Mouse (Mus musculus): ENCODE measurements around the gene Bin2. TPM values are rescaled to one million over a fixed set of nuclear protein-coding genes. Genes with fewer than 3 reads are reported as not detected.
"Not testable (repeated sequence)": the region's sequence is repeated elsewhere in the genome, so short reads cannot be mapped to it uniquely, and the experiment has no call there.

The Bin2 gene
- polyA plus RNA-seq, 1 experiment = 4.5 TPM

DNA sequence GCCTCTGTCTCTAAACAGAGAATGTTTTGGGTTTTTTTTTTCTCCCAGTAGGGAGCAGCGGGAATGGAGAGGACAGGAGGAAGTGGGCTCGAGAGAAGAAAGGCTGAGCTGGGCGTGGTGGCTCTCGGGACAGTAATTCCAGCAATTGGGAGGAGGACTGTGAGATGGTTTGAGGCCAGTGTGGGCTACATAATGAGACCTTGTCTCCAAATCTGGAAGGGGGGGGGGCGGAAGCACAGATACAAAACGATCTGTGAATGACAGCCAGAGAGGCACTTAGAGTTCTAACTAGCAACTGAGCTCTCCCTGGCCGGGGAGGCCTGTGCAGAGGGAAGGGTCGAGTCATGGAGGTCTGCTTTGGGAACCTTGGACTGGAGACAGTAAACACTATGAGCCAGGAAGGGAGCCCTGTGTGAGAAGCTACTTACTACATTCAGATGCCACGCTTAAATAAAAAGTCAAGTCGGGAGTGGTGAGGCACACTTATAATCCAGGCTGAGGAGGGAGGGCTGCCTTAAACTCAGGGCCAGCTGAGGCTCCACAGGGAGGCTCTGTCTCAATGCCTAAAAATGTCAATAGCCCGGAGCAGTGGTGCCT is 41.5 kb downstream of the Bin2 start:
- DNase-seq (ENCODE audit: low read depth, low spot score) = no peak
- 13% methylated on average over 11 of the region's 11 CpGs for WGBS

DNA sequence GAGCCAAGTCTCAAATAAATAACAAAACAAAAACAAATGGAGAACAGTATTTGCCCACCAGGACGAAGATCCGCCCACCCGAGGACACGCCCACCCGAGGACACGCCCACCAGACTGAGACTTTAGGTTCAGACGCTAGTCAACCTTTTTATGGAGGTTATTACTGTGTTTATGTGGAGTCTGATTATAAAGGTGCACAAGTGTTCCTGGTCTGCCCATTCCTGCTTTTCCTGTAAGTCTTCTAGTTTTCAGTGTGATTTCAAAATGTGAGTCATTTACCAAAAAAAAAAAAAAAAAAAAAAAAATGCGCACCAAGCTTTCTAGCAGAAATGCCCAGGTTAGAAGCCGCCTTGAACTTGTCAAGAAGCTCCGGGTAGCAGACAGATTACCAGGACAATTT is 42.1 kb downstream of the Bin2 start:
- WGBS = 11% methylated on average over 10 of the region's 10 CpGs

DNA sequence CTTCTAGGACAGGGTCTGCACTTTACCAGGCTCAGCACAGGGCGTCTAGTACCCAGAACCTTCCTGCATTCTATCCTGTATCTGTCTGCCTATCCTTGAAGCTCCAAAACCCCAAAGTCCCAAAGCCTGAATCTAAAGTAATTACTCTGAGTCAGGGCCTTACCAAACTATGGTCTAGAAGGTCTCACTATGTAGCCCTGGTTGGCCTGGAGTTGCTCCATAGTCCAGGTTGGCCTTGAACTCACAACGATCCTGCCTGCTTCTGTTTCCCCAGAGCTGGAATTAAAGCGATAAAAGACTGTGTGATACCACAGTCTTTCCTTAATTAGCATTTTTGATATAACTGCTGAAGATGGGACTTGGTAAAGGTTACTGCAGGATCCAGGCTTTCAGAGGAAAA is 44.9 kb downstream of the Bin2 start:
- DNase-seq (ENCODE audit: low read depth, low spot score) = no peak
- WGBS = 93% methylated on average over 3 of the region's 3 CpGs

More for the DNA sequence above, 42.1 kb downstream of the Bin2 start:
- peak; percentile 68 for DNase-seq (ENCODE audit: low read depth, low spot score)

DNA sequence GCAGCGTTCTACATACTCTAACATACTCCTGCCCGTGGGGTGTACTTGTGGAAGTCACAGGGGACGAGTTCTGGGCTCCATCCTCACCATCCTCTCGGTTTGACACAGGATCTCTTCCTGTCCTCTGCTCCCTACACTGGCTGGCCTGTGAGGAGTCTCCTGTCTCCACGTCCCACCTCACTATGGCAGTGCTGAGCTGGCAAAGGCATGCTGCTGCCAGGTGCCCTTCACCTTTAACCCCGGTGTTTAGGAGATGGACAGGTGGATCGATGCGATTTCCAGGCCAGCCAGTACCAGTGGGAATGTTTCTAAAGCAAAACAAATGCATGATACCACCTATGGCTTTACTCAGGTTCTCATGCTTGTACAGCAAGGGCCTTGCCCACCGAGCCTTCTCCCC is 45.6 kb downstream of the Bin2 start:
- DNase-seq (ENCODE audit: low read depth, low spot score) = no peak
- WGBS = 89% methylated on average over 9 of the region's 9 CpGs

DNA sequence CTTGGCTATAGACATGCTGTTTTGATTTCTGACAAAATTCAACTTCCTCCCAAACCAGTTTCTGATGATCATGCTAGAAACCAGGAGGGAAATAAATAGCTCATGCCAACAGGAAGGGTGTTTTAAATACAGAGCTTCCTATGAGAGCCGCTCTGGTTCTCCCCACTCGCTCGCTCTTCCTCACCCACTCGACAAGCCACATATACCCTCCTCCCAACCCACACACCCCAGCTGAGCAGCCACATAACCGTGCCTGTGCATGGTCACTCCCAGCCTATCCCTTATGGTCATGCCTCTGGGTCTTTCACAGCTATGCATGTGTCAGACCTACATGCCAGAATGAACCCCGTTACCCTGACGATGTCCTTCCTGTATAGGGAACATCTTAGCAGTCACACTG is 47.2 kb downstream of the Bin2 start:
- DNase-seq (ENCODE audit: low read depth, low spot score) = no peak
- 75% methylated on average over 7 of the region's 7 CpGs for WGBS

DNA sequence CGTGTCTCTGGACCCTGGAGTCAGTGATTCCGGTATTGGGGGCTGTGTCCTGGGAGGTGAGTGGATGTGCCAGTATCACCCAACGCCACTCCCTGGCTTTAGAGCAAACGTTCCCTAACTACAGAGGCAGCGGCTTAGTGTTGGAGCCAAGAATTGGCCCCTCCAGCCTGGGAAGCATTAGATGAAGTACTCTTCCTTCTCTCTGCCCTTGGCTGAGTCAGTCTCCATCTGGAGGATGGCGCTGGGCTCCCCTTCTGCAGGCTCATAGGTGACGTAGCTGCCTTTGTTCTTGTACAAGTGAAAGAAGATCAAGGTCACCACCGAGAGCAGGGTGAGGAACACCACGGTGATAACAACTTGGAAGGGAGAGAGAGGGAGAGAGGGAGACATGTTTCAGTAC is 47.7 kb downstream of the Bin2 start:
- not testable (repeated sequence) for DNase-seq (ENCODE audit: low read depth, low spot score)
- 55% methylated on average over 9 of the region's 9 CpGs for whole genome bisulfite sequencing

DNA sequence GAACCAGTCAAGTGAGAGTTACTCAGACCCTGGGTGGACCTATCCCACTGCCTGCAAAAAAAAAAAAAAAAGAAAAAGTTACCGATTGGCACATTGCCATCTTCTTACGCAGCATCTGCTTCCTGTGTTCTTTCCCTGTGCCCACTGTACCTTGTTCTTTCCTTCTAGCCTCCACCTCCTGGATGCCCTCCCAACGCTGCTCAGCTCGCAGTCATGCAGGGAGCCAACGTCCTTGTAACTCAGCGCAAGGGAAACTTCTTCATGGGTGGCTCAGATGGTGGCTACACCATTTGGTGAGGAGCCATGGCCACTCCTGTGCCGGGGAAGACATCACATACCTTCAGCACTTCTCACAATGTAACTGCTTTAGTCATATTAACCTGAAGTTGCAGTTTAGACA is 50.2 kb downstream of the Bin2 start:
- DNase-seq (ENCODE audit: low read depth, low spot score) = no peak
- 47% methylated on average over 7 of the region's 7 CpGs for WGBS

DNA sequence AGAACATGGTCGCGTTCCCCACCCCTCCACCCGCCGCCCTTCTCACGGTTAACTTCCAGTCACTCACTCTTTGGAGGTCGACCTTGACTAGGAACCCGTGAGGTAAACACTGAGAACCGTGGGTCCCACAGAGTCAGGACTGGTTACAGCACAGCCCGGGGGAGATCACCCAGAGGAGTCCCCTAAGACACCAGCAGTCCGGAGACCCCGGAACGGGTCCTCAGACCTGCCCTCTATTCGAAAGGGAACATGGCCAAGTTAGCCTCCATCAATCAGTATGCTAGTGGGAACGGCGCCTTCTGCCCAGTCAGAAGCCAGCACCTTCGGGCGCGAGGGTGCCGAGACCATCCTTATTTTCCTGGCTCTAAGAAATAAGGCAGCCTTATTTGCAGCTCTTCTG is 53.1 kb downstream of the Bin2 start:
- WGBS = under 1% methylated on average over 19 of the region's 19 CpGs
- DNase-seq (ENCODE audit: low read depth, low spot score) = no peak

GRCm38 (mm10) chr15:100615825-100616220 is 53.5 kb downstream of the Bin2 start:
- WGBS = under 1% methylated on average over 43 of the region's 43 CpGs
- peak; percentile 62 for DNase-seq (ENCODE audit: low read depth, low spot score)

DNA sequence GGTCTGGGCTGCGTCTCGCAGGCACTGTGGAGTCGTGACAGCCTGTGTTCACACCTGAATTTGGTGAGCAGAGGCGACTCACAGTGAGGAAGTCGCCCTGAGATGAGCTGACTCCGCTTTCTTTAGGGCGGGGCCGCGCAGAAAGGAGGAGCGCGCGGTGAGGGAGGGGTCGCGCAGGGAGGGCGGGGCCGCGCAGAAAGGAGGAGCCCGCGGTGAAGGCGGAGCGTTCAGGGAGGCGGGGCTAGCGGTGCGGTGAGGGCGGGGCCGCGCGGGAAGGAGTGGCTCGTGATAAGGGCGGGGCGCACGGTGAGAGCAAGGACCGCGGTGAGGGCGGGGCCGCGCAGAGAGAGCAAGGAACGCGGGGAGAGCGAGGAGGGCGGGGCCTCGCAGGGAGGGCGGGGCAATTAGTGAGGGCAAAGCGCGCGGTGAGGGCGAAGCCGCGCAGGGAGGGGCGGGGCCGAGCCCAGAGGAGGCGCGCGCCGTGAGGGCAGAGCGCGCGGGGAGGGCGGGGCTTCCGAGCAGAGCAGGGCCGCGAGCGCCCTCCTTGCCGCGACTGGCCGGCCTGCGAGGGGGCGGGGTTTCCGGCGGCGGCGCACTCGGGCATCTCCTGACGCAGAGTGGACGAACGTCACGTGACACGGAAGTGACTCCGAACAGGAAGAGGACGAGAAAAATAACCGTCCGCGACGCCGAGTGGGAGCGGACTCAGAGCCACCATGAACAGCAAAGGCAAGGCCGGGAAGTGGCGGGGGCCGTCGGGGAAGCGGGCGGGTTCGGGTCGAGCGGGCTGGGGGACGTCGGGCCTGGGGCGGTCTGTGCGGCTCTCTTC is 54.1 kb downstream of the Bin2 start, which contains the start of gene Dazap2:
TSS of gene Dazap2 (plus strand) at position 354 of the 829 bp plus-strand sequence.
- DNase-seq (ENCODE audit: low read depth, low spot score) = peak; percentile 97
- under 1% methylated on average over 94 of the region's 99 CpGs for WGBS

GRCm38 (mm10) chr15:100614218-100614995 is 54.9 kb downstream of the Bin2 start:
- no peak for DNase-seq (ENCODE audit: low read depth, low spot score)
- WGBS = 7% methylated on average over 43 of the region's 43 CpGs

- DNase-seq (ENCODE audit: low read depth, low spot score) = no peak
- 6% methylated on average over 16 of the region's 16 CpGs for WGBS
Observed at GRCm38 (mm10) chr15:100613584-100613983, 55.8 kb downstream of the Bin2 start.

GRCm38 (mm10) chr15:100612432-100612831 is 56.9 kb downstream of the Bin2 start:
- 62% methylated on average over 2 of the region's 2 CpGs for WGBS

DNA sequence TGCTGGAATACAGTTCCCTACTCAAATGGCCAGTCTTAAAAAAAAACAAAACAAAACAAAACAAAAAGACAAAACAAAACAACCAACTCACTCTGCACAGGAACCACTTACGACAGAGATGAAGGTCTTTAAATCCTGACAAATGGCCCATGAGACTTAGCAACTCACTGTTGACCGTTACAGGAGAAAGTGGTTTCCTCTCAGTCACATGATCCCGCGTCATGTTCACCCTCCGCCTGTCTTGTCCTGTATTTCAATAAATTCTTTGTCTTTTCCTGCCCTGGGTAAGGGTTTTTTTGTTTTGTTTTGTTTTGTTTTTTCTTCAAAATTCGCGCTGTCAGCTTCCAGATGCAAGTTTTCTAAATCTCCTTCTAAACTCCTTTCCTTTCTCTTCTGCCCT is 57.4 kb downstream of the Bin2 start:
- WGBS = 85% methylated on average over 7 of the region's 7 CpGs
- no peak for DNase-seq (ENCODE audit: low read depth, low spot score)

More at GRCm38 (mm10) chr15:100612432-100612831, 56.9 kb downstream of the Bin2 start:
- no peak for DNase-seq (ENCODE audit: low read depth, low spot score)

- DNase-seq (ENCODE audit: low read depth, low spot score) = not testable (repeated sequence)
- WGBS = 90% methylated on average over 8 of the region's 8 CpGs
Observed at GRCm38 (mm10) chr15:100606677-100607076, 62.7 kb downstream of the Bin2 start.

DNA sequence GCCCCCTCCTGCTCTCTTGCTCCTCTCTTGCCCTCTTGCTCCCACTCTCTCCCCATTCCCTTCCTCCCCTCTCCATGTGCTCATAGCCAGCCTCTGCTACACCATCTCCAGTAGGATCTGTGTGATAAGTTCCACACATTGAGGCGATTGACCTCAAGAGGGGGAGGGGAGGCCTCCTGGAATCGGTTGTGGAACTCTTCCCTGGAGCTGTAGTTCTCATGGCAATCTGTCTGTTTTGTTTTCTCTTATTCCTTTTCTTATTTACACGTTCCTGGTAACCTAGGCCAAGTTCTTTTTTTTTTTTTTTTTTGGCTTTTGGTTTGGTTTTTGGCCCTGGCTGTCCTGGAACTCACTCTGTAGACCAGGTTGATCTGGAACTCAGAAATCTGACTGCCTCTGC is 67.7 kb downstream of the Bin2 start:
- no peak for DNase-seq (ENCODE audit: low read depth, low spot score)
- 63% methylated on average over 3 of the region's 3 CpGs for WGBS

GRCm38 (mm10) chr15:100600696-100601272 is 68.6 kb downstream of the Bin2 start:
- 66% methylated on average over 21 of the region's 21 CpGs for WGBS
- no peak for DNase-seq (ENCODE audit: low read depth, low spot score)

DNA sequence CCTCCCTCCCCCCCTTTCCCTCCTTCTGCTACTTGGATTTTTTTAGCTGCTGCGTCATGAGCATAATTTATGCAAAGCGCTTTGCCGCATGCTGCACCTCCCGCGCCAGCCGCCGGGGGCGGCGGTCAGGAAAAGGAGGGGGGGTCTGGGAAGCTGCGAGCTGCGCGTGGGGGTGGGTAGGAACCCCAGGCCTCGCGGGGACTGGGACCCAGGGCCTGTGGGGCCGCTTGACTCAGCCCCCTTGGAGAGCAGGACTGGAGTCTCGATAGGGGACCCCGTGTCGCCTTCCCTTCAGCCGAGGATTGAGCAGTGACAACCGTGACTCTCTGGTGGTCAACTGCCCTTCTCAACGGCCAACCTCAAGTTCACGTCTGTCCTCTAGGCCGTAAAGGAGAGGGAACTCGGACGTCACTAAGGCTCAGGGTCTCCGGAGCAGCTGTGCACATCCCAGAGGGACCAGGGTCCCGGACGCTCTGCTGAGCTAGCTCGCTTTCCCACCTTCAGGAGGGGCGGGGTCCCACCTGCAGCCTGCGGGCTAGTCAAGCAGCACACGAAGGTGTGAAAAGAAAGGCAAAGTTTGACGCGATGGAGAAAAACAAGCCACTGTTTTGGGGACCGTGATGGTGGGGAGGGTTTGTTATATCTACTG is 69.2 kb downstream of the Bin2 start:
- 4% methylated on average over 35 of the region's 35 CpGs for whole genome bisulfite sequencing
- DNase-seq (ENCODE audit: low read depth, low spot score) = no peak

DNA sequence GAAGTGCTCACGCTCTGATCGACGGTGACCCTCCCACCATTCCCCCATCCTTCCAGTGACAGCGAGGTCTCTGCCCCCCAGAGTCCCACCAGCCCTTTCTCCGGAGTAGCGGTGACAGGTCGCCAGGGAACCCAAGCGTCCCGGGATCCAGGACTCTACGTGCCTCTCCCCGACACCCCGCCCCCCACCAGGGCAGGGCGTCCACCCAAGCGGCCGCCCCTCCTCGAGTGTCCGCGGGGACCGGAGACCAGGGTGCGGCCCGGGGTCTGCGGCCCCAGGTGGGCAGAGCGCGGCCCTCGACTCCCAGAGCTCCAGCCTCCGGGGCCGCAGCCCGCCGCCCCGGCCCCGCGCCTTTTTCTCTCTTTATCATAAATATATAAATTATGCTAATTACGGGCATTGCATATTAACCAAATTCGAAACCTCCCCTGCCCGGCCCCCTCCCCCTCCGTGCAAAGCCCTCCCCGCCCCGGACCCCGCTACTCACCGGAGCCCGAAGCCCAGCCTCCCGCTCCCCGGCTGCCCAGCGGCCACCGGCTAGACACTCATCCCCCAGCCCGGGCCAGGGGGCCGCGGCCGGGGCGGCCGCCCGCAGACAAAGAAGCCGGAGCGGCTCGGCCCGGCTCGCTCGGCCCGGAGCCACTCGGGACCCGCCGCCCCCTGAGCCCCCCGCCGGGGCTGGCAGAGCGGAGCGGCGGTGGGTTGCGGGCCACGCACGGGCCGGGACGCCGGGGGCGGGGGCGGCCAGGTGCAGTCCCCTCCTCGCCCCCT is 69.9 kb downstream of the Bin2 start, which contains the start of gene Pou6f1:
TSS of gene Pou6f1 (minus strand) at position 709 of the 771 bp plus-strand sequence.
- 1% methylated on average over 75 of the region's 76 CpGs for WGBS
- DNase-seq (ENCODE audit: low read depth, low spot score) = no peak
